Mouse (Mus musculus) left cerebral cortex, adult 8-10 months (tissue): ENCODE measurements around the gene Kctd7. TPM values are rescaled to one million over a fixed set of nuclear protein-coding genes. Genes with fewer than 3 reads are reported as not detected.

Experiments
- DNase-seq, 2 experiments: peaks; one replicate each; pipeline ENCODE4 v3.0.0; 2022; ENCODE audit warnings: low spot score in 2 of 2
- total RNA-seq, 4 experiments: library from RNA; stranded (reverse); gene quantifications; 2 replicates each; pipeline ENCODE4 v1.2.4; 2022

The Kctd7 gene
- total RNA-seq, 4 experiments from 2014 or later, result 10.6 to 15.2 (median 13.0) TPM

DNA sequence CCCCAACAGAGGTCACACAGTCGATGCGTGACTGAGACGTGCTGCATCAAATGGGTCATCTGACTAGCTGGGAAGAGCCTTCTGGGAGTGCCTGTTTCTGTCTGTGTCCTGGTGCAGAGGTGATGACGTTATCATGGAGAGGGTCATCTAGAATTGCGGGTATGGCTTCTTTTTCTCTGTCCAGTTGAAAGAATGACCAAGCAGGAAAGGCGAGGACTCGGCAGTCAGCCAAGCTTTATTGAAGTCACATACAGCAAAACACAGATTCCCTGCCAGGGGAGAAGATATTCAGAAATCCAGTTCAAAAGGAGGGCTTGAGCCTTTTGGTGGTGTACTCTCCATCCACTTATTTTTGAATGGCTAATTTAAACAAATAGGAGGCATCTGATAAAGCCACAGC is 1.6 kb upstream of the Kctd7 start:
- DNase-seq, result no peak

DNA sequence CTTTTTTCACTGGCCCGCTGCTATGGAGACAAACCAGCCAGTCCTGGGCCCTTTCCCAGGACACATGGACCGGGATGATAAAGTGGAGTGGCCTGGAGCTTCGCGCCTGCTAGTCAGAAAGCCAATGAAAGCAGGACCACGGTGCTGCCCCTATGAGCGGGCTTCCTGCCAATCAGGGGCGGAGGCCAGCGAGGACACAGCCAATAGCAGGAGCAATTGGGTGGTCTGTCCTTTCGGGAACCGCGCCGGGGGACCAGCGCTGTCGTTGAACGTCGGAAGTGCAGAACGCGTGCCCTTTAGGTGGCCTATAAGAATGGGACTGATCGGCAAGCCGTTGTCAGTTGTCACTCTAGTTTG is 706 bp upstream of the Kctd7 start:
- DNase-seq, result peak in 1 of 2 experiments; percentile 82

DNA sequence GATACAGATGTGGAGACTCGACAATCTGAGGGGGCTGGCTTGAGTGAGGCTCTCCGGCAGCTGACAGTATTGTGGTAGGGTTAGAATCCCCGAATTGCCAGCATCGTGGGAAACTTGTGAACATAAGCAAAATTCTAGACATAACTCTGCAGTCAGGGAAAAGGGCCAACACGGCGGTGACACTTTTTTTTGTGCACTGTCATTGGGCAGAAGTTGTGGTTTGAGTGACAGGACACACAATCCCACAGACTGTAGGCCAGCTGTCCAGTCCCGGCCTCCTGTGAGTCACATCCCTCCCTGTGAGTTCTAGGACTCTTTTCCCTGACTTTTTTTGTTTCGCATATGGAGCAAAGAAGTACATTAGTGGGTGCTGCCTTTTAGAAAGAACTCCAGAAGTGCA is 1.3 kb downstream of the Kctd7 start:
- peak in 1 of 2 experiments; percentile 52 for DNase-seq

DNA sequence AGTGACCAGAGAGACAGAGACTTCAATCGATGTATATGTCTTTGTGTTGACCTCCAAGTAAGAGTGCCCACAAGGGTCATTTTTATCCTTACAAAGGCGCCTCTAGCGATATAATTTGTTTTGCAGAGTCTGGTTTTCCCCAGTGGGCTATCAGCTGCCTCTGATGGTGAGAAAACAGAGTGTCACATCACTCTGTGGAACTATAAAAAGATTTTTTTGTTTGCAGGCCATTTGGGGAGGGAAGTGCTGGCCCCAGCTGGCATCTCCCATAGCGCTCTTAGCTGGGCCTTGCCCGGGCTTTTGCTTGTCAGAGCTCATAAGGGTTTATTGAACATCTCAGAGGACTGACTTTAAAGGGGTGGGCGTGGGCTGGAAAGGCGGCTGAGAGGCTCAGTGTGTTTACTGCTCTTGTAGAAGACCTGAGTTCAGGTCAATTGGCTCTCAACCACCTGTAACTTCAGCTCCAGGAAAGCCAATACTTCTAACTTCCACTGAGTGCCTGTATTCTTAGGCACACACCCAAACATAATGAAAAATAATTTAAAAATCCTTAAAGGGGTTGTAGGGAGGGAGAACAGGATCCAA is 5.2 kb downstream of the Kctd7 start:
- no peak for DNase-seq

DNA sequence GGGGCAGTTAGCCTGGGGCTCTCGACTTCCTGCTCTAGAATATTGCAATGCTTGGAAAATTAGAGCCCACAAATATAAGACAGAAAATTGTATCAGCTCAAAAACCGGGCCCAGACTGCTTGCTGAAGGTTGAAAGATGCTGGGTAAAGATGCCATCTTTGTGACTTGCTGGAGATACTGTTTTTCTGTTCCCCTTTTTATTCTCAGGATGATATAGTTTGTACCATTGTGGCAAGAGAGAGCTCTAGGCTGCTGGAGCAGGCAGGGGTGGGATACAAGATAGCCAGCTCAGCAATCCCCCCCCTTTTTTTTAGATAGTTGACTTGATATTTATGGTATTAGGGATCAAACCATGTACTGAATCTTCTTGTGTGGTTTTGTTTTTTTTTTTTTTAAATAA is 9.6 kb downstream of the Kctd7 start:
- no peak for DNase-seq

DNA sequence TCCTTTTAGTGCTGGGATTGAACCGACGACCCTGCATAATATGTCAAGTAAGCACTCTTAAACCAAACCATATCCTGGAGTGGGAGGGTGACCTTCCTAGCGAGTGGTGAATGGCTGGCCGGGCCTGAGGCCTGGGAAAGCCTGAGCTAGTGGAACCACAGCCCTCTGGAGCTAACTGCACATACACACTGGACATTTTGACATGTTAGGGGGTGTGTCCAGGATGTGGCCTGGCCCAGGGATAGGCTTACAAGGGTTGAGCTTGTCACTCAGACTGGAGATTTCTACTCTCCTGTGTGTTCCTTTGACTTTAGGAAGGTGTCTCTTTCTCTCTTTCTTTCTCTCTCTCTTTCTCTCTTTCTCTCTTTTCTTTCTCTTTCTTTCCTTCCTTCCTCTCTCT is 13.9 kb downstream of the Kctd7 start:
- no peak for DNase-seq

DNA sequence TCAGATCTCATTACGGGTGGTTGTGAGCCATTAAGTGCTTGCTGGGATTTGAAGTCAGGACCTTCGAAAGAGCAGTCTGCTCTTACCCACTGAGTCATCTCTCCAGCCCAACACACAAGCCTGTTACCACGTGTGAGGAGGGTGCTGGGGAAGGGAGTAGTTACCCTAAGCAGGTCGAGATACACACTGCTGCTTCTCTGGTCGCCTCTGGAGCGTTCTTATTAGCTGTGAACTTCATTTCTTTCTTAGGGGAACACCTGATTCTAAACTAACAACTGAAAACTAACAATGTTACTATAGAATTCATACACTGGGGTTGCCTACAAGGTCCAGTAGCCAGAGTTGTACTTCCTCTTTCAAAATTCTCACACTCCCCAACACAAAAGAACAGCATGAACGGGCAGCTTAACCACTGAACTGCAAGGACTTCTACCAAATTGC is 15.1 kb downstream of the Kctd7 start:
- no peak for DNase-seq

DNA sequence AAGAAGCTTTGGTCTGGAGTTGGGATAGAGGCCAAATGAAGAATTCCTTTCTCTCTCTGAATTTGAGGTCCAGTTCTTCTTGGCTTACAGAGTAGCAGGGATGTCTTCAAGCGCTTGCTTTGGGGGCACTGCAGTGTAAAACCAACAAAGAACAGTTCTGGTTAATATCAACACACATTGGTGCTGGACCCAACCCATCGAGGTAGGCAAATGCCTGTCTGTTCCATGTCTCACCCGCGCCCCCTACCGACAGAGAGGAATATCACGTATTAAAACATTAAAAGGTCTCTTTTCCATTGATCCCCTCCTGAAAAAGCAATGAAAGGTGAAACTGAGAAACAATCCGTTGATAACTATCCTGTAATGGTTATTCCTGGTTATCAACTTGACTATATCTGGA is 19.0 kb downstream of the Kctd7 start:
- peak; percentile 20 to 36 for DNase-seq

DNA sequence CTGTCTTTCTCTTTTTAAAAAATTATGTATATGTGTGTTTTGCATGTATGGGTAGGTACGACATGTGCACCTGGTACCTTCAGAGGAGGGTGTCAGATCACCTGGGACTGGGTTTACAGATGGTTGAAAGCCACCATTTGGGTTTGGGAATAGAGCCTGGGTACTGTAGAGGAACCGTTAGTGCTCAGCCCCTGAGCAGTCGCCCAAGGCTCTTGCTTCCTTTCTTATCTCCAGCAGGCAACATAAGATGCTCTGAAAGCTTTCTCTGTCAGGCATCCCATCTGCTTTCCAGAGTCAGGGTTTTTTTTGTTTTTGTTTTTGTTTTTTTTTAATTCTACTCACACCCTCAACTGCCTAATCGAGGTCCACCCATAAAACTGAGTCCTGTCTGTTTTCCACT is 20.6 kb downstream of the Kctd7 start:
- DNase-seq, result no peak

DNA sequence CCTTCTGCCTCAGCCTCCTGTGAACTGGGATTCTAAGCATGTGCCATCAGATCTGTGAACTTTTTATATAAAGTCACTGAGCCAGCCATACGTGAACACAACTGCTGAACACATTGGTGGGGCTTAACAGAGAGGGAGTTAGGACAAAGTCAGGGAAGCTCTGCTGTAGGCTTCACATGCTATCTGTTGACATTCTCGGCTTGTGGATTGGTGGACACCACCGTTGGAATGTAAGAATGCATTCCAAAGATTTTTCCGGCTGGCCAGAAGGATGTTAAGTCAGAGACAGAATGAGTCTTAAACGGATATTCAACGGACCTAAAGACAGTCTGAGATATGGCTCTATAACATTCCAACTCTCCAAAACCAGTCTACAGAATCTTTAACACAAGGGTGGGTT is 24.4 kb downstream of the Kctd7 start:
- DNase-seq, result no peak

DNA sequence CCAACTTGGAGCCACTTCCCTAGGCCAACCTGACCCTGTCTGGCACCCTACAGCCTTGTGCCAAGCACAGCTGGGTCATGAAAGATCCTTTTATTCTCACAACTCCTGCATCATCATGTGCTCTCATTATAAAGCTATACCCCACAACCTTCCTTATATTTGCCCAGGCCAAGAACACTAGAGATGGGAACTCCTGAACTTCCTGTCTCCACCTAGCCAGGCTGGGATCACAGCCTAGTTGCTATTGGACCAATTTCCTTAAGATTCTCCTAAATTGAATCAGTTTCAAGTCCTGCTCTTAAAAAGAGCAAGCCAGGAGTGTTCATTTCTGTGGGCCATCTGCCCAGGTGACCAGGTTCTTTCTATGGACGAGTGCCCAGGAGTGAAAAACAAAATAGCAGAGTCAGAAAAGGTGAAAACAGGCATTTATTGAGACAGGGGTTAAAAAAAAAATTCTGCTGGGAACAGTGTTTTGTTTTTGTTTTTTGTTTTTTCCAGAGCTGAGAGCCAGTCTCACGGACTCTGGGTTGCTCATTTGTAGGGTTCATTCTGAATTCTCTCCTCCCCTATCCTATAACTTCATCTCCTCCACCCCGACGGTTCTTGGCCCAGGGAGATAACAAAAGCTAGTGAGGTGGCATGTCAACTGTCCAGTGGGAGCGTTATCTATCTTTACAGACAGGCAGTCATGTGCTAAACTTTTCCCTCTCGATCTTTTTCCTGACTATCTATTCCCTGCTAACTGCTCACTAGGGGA is 26.2 kb downstream of the Kctd7 start:
- no peak for DNase-seq

DNA sequence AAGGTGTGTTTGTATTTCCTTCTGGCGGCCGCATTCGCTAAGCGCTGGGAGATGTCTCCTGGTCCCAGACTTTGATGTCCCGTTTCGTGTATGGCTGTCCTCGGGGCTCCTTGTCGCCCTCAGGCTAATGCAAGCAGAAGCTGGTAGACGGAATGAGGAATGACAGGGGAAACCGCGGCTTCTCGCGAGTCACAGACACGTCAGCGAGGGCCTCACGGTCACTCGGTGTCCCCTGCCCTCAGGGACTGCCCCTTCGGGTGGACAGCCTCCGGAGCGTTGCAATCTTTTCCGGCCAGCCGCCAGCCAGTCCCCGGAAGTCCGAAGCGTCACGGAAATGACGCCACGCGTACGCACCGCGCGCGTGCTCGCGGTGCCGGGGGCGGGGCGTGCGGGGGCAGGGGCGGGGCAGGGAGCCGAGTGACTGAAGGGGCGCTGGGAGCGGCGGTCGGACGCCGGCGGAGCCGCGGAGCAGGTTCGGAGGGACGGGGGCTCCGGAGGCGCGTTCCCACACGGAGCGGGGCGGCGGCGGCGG is 26.8 kb downstream of the Kctd7 start, which contains the start of gene Rabgef1:
TSS of gene Rabgef1 (plus strand) at position 376 of the 532 bp plus-strand sequence.
- DNase-seq, result peak; percentile 84 to 88

DNA sequence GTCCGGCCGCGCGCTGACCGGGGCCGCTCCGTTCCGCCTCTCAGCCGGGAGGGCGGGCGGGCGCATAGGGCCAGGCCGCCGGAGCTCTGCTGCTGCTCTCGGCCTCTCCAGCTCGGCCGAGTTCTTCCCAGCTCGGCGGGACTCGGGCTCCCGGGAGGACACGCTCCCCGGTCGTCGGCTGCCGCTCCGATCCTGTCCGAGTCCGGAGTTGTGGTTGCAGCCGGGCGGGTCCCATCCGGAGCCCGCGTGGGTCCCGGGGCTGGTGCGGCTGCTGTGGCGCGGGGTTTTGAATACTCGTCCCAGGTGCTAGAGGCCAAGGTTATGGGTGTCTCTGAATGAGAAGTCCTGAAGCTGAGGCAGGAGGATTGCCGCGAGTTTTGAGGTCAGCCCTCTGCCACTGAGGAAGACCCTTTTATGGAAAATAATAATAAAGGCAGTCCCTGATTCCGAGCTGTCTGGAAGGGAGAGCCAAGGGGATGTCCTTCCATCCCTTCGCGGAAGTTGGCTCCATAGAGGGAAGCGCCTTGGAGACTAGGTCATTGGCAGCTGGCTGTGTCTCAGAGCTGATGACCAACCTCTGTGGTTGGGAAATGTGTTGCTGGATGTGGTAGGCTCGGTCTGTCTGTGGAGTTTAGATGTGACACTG is 27.4 kb downstream of the Kctd7 start:
- peak; percentile 19 to 45 for DNase-seq

DNA sequence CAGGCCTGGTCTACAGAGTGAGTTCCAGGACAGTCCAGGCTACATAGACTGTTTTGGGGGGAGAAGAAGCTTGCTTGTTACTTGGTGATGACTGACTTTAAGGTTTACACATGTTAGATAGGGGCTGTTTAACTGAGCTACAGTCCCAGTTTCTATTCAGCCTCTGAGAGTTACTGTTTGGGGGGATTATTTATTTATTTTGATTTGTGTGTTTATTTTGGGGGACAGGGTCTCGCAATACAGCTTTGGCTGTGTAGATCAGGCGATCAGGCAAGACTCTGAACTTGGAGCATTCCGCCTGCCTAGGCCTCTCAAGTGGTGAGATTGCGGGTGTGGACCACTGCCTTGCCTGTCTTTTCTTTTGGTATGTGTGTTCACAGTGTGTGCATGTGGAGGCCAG is 28.4 kb downstream of the Kctd7 start:
- DNase-seq, result no peak

DNA sequence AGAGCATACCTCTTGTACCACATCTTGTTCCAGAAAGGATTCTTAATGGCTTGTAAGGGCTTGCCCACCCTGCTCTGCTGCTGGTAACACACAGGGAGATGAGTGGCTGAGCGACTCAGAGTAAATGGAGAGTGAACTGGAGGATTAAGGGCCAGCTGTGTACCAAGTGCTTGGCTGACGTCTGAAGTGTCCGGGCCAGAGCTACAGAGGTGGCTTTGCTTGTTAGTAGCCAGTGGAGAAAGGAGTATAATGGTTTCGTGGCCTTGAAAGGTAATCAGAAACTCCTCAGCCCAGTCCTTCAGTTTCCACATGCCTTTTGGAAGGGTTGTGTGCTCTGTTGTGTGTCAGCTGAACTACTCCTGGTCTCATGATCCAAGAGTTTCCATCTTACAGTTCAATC is 33.2 kb downstream of the Kctd7 start:
- DNase-seq, result no peak

DNA sequence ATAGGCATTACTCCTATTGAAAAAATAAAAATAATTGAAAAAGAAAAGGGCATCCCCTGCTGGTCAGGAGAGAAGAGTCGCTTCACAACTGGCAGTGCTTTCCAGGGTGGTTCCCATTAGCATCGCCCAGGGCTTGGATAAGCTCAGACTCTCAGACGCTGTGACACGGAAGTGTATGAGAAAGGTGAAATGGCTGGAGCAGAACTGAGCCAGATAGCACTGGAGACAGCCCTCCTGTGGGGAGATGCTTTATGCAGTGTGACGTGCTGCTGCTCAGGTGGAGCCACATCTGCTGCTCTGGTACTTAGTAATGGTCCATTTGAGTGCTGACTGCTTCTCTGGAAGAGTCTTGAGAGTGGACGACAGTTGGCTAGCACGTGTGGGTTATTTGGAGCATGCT is 35.7 kb downstream of the Kctd7 start:
- no peak for DNase-seq

DNA sequence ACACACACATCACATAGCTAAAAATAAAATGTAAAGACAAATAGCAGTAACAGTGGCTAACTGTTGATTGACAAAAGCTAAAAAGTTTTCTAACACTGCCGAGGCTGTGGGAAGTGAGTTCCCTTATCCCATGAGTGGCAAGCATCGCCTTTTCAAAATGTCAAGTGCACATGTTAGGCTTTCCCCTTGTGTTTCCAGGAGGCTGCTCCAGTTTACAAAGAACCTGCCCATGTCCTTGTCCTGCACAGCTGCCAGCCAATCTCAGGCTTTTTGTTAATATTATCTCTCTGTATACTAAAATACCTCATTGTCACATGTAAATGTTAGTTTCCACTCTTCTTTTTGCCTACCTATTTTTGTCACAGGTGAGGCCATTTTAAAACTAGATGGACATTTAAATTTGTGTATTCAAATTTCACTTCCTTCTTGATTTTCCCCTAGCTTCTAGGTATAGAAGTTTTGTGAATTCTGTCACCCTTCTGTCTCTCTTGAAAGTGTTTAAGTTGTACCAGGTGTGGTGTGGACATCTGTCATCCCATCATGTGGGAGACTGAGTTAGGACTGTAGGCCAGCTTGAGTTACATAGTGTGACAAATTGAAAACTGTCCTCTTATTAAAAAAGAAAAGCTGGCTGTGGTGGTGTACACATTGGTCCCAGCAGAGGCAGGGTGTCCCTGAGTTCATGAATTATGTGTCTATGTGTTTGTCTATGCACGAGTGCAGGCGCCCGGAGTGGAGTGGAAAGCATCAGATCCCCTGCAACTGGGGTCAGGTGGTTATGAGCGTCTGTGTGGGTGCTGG is 37.3 kb downstream of the Kctd7 start:
- no peak for DNase-seq

DNA sequence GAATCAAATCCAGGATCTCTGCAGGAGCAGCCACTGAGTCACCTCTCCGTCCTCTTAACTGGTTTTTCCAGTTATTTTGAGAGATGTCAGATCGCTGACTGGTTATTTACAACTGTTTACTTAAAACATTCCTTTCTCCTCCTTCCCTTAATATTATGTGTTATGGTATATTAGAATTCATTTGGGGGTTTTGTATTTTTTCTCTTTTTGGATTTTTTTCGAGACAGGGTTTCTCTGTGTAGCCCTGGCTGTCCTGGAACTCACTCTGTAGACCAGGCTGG is 37.8 kb downstream of the Kctd7 start:
- DNase-seq, result no peak

DNA sequence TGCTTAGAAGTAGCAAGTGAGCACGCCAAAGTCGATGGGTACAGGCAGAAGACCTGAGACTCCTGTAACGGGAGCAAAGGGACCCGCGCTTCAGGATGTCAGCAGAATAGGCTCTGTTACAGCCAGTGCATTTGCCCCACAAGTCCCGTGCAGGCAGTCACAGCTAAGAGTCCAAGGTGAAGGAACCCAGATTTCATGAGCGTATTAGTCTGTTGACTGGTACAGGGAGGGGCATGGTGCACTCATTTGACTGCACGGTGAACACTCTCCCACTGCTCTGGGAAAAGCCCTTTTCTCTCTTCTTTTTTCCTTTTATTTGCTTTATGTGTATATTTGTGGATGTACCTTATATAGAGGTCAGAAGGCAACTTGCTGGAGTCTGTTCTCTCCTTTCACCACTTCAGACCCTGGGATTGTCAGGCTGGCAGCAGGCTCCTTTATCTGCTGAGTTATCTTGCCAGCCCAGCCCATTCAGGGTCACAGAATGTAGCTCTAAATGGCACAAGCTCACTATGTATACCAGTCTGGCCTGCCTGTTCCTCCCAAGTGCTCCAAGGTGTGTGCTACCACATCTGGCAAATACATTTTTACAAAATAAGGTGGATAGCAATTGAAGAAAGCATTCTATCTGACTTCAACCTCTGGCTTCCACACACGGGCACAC is 39.7 kb downstream of the Kctd7 start:
- no peak for DNase-seq

DNA sequence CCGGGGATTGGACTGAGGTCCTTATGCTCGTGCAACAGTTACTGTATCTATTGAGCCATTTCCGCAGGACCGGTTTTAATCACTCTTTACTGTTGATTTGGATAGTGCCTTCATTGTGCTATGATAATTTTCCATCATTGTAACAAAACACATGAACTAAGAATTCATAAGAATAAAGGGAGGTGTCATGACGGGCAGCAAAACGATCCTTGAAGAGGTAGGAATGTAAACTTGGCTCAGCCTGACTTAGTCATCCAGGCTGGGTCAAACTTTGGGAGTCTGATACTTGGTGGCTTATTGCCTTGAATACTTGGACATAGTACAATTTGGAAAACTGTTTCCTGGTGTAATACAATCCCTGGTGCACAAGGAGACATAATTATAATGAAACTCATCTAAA is 40.7 kb downstream of the Kctd7 start:
- no peak for DNase-seq

DNA sequence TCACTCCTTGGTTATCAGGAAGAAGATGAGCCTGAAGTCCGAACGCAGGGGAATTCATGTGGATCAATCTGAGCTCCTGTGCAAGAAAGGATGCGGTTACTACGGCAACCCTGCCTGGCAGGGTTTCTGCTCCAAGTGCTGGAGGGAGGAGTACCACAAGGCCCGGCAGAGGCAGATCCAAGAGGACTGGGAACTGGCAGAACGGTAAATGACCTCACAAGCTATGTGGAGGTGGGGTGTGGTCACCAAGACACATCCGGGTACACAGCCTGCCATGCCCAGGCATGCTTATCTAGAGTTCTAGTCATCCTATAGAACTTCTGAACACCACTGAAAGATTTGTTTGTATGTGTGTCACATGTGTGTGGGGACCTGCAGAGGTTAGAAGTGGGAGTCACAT is 42.7 kb downstream of the Kctd7 start:
- DNase-seq, result peak; percentile 11 to 18
